Mouse (Mus musculus): ENCODE results near the gene Nr4a1. TPM values are rescaled to one million over a fixed set of nuclear protein-coding genes. Genes with fewer than 3 reads are reported as not detected.

Gene Nr4a1
- polyA plus RNA-seq, 1 experiment from 2014 or later, result 2.6 TPM

- Histone ChIP-seq H3K4me3 (ENCODE audit: low read depth, low read length) (peak overlapping the region; percentile 45), H3K27me3 (ENCODE audit: control insufficient read depth, insufficient read depth, low read length) (peaks cover 22% of the 10 kb centered on the region), H3K36me3 (ENCODE audit: control insufficient read depth, insufficient read depth, low read length) (no peaks in the 10 kb centered on the region; the same call in 1 of the 2 replicates), H3K27ac (ENCODE audit: low read depth, low read length) (no peak overlapping the region), H3K4me1 (replicated peaks; ENCODE audit: control insufficient read depth, insufficient read depth, low read length) (peaks cover 6% of the 10 kb centered on the region; the same call in 1 of the 2 replicates), H3K4me2 (ENCODE audit: low read depth, low read length, severe bottlenecking) (peak overlapping the region; percentile 62), H3K9me3 (ENCODE audit: control insufficient read depth, low read length) (no peaks in the 10 kb centered on the region; the same call in 1 of the 2 replicates), H3K9ac (ENCODE audit: low read length) (peak overlapping the region; percentile 45; the same call in 1 of the 2 replicates)
- DNase-seq (ENCODE audit: low spot score), result no peak
- WGBS, result 7% methylated on average over 25 of the region's 25 CpGs
- ATAC-seq (replicated peaks; ENCODE audit: low FRiP score), result no peak
These were observed 13.3 kb downstream of the Nr4a1 start for GRCm38 (mm10) chr15:101267053-101268032.

GRCm38 (mm10) chr15:101270101-101270820 lies 16.2 kb downstream of the Nr4a1 start:
- H3K4me2 ChIP-seq (ENCODE audit: low read depth, low read length, severe bottlenecking), result no peak overlapping the region
- ATAC-seq (replicated peaks; ENCODE audit: low FRiP score), result no peak

GRCm38 (mm10) chr15:101271107-101271506 lies 17.0 kb downstream of the Nr4a1 start:
- H3K36me3 ChIP-seq (ENCODE audit: control insufficient read depth, insufficient read depth, low read length), result no peaks in the 10 kb centered on the region; the same call in 1 of the 2 replicates
- peaks cover 4% of the 10 kb centered on the region; the same call in 1 of the 2 replicates for H3K4me1 ChIP-seq (replicated peaks; ENCODE audit: control insufficient read depth, insufficient read depth, low read length)
- H3K9ac ChIP-seq (ENCODE audit: low read length), result no peak overlapping the region
- H3K27me3 ChIP-seq (ENCODE audit: control insufficient read depth, insufficient read depth, low read length), result peaks cover 22% of the 10 kb centered on the region
- H3K9me3 ChIP-seq (ENCODE audit: control insufficient read depth, low read length), result no peaks in the 10 kb centered on the region; the same call in 1 of the 2 replicates
- no peak overlapping the region for H3K4me3 ChIP-seq (ENCODE audit: low read depth, low read length)
- no peak overlapping the region for H3K4me2 ChIP-seq (ENCODE audit: low read depth, low read length, severe bottlenecking)
- no peak overlapping the region for H3K27ac ChIP-seq (ENCODE audit: low read depth, low read length)
- ATAC-seq (replicated peaks; ENCODE audit: low FRiP score) (no peak), DNase-seq (ENCODE audit: low spot score) (no peak)
- 77% methylated on average over 3 of the region's 3 CpGs for WGBS

More at GRCm38 (mm10) chr15:101270101-101270820, 16.2 kb downstream of the Nr4a1 start:
- no peak overlapping the region for H3K9ac ChIP-seq (ENCODE audit: low read length)
- WGBS, result 93% methylated on average over 29 of the region's 29 CpGs
- H3K4me3 ChIP-seq (ENCODE audit: low read depth, low read length), result no peak overlapping the region
- peaks cover 6% of the 10 kb centered on the region; the same call in 1 of the 2 replicates for H3K4me1 ChIP-seq (replicated peaks; ENCODE audit: control insufficient read depth, insufficient read depth, low read length)
- H3K9me3 ChIP-seq (ENCODE audit: control insufficient read depth, low read length), result no peaks in the 10 kb centered on the region; the same call in 1 of the 2 replicates
- no peaks in the 10 kb centered on the region; the same call in 1 of the 2 replicates for H3K36me3 ChIP-seq (ENCODE audit: control insufficient read depth, insufficient read depth, low read length)
- no peak for DNase-seq (ENCODE audit: low spot score)
- peaks cover 22% of the 10 kb centered on the region for H3K27me3 ChIP-seq (ENCODE audit: control insufficient read depth, insufficient read depth, low read length)
- no peak overlapping the region for H3K27ac ChIP-seq (ENCODE audit: low read depth, low read length)

DNA sequence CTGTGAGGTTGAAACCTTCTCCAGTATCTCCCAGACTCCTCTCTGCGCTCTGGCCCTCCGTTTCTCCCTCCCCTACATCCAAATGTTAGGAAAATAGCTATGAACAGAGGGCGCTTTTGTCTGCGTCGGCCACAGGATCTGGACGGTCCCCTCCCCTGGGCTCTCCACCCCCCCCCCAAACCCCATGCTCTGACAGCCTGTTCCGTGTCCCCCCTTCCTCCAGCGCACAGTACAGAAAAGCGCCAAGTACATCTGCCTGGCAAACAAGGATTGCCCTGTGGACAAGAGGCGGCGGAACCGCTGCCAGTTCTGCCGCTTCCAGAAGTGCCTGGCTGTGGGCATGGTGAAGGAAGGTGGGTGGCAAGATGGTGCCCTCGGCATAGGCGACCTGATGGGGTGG lies 17.4 kb downstream of the Nr4a1 start:
- Histone ChIP-seq H3K27me3 (ENCODE audit: control insufficient read depth, insufficient read depth, low read length) (peaks cover 19% of the 10 kb centered on the region), H3K4me3 (ENCODE audit: low read depth, low read length) (no peak overlapping the region), H3K36me3 (ENCODE audit: control insufficient read depth, insufficient read depth, low read length) (no peaks in the 10 kb centered on the region; the same call in 1 of the 2 replicates), H3K9me3 (ENCODE audit: control insufficient read depth, low read length) (no peaks in the 10 kb centered on the region; the same call in 1 of the 2 replicates), H3K4me2 (ENCODE audit: low read depth, low read length, severe bottlenecking) (no peak overlapping the region), H3K4me1 (replicated peaks; ENCODE audit: control insufficient read depth, insufficient read depth, low read length) (peaks cover 2% of the 10 kb centered on the region; the same call in 1 of the 2 replicates), H3K27ac (ENCODE audit: low read depth, low read length) (no peak overlapping the region), H3K9ac (ENCODE audit: low read length) (no peak overlapping the region)
- DNase-seq (ENCODE audit: low spot score) (no peak), ATAC-seq (replicated peaks; ENCODE audit: low FRiP score) (no peak)
- WGBS, result 87% methylated on average over 15 of the region's 15 CpGs

- H3K36me3 ChIP-seq (ENCODE audit: control insufficient read depth, insufficient read depth, low read length), result no peaks in the 10 kb centered on the region; the same call in 1 of the 2 replicates
- H3K4me3 ChIP-seq (ENCODE audit: low read depth, low read length), result no peak overlapping the region
- no peak for ATAC-seq (replicated peaks; ENCODE audit: low FRiP score)
- no peak for DNase-seq (ENCODE audit: low spot score)
- 93% methylated on average over 6 of the region's 6 CpGs for WGBS
- H3K27me3 ChIP-seq (ENCODE audit: control insufficient read depth, insufficient read depth, low read length), result no peaks in the 10 kb centered on the region
- no peak overlapping the region for H3K9ac ChIP-seq (ENCODE audit: low read length)
- H3K4me2 ChIP-seq (ENCODE audit: low read depth, low read length, severe bottlenecking), result no peak overlapping the region
- H3K27ac ChIP-seq (ENCODE audit: low read depth, low read length), result no peak overlapping the region
- H3K4me1 ChIP-seq (replicated peaks; ENCODE audit: control insufficient read depth, insufficient read depth, low read length), result peaks cover 7% of the 10 kb centered on the region; the same call in 1 of the 2 replicates
- no peaks in the 10 kb centered on the region for H3K9me3 ChIP-seq (ENCODE audit: control insufficient read depth, low read length)
These were observed 20.3 kb downstream of the Nr4a1 start for GRCm38 (mm10) chr15:101274380-101274779.

- H3K4me3 ChIP-seq (ENCODE audit: low read depth, low read length), result no peak overlapping the region
- H3K4me2 ChIP-seq (ENCODE audit: low read depth, low read length, severe bottlenecking), result 0 out of 2 replicates have a peak overlapping the region, but pooled peaks have one; percentile 11
- peak; percentile 73 for DNase-seq (ENCODE audit: low spot score)
- H3K27ac ChIP-seq (ENCODE audit: low read depth, low read length), result peak overlapping the region; percentile 37
- no peaks in the 10 kb centered on the region for H3K36me3 ChIP-seq (ENCODE audit: control insufficient read depth, insufficient read depth, low read length)
- peak overlapping the region; percentile 32; the same call in 1 of the 2 replicates for H3K9ac ChIP-seq (ENCODE audit: low read length)
- ATAC-seq (replicated peaks; ENCODE audit: low FRiP score), result peak; percentile 55
- WGBS, result 12% methylated on average over 11 of the region's 11 CpGs
- H3K27me3 ChIP-seq (ENCODE audit: control insufficient read depth, insufficient read depth, low read length), result no peaks in the 10 kb centered on the region
- no peaks in the 10 kb centered on the region for H3K9me3 ChIP-seq (ENCODE audit: control insufficient read depth, low read length)
- peaks cover 7% of the 10 kb centered on the region; the same call in 1 of the 2 replicates for H3K4me1 ChIP-seq (replicated peaks; ENCODE audit: control insufficient read depth, insufficient read depth, low read length)
These were observed 23.4 kb downstream of the Nr4a1 start for GRCm38 (mm10) chr15:101277351-101277899.

DNA sequence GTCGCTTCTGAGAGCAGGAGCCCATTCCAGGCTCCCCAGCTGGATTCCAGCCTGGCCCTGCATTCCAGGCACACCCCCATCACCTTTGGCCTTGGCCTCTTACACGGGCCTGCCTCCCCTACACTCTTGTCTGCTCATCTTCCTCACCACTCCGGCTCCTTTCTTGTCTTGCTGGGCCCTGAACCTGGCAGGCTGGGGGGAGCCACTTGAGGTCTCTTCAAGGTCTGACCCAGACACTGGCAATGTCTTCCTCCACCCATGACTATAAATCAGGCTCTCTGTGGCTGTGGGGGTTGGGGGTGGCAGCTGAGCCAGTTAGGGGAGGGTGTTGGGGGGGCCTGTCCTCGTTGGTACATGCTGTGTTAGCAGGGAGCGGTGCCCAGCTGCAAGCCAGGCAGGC lies 24.5 kb downstream of the Nr4a1 start:
- Histone ChIP-seq H3K4me3 (ENCODE audit: low read depth, low read length) (no peak overlapping the region), H3K27me3 (ENCODE audit: control insufficient read depth, insufficient read depth, low read length) (no peaks in the 10 kb centered on the region), H3K27ac (ENCODE audit: low read depth, low read length) (no peak overlapping the region), H3K9ac (ENCODE audit: low read length) (no peak overlapping the region), H3K4me1 (replicated peaks; ENCODE audit: control insufficient read depth, insufficient read depth, low read length) (peaks cover 7% of the 10 kb centered on the region; the same call in 1 of the 2 replicates), H3K36me3 (ENCODE audit: control insufficient read depth, insufficient read depth, low read length) (no peaks in the 10 kb centered on the region), H3K9me3 (ENCODE audit: control insufficient read depth, low read length) (no peaks in the 10 kb centered on the region), H3K4me2 (ENCODE audit: low read depth, low read length, severe bottlenecking) (no peak overlapping the region)
- ATAC-seq (replicated peaks; ENCODE audit: low FRiP score), result no peak
- WGBS, result 63% methylated on average over 5 of the region's 5 CpGs
- no peak for DNase-seq (ENCODE audit: low spot score)

Measured in forebrain, embryonic 11.5 days (tissue).